Mouse (Mus musculus) ES-Bruce4 (cell line): ENCODE measurements at regions not wholly inside any gene's neighbourhood (a gene's known extent, or its start where the extent isn't known, plus 50 kb on each side); places are given as distances from the start of the nearest gene placed in this dataset.

ENCODE experiments used
- CTCF ChIP-seq: IDR thresholded peaks from one replicate; pipeline ENCODE4 v1.8.1; 2011; ENCODE audit warnings: low read depth, low read length
- EP300 ChIP-seq: IDR thresholded peaks from 2 replicates; pipeline ENCODE4 v1.6.1; 2011; ENCODE audit warnings: low read depth, low read length; ENCODE audit not compliant: insufficient read depth
- POLR2A ChIP-seq: IDR thresholded peaks from one replicate; pipeline ENCODE4 v1.8.1; 2011; ENCODE audit warnings: low read length; ENCODE audit not compliant: insufficient read depth

DNA sequence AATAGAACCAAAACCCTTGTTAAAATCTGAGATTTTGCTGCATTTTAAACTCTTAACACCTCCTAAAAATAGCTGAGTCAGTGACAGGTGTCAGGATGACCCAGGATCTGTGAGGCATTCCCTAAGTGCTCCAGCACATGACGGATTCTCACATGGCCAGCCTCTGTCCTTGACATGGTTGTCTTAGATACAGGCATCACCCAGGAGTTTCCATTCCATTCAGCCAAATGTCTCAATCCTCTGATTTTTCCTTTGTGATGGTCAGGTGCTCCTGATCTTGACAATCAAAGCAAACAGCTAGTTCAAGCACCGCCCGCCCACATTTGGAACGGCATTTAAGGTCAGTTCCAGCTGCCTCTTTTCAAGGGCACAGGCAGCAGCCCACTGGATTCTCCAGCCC is 804.2 kb upstream of the Tbl1xr1 start:
- no peak for TF ChIP-seq CTCF
- TF ChIP-seq POLR2A: no peak
- TF ChIP-seq EP300: no peak
